Mouse (Mus musculus): Measurements from ENCODE around the gene Hmgb2. TPM values are rescaled to one million over a fixed set of nuclear protein-coding genes. Genes with fewer than 3 reads are reported as not detected.
A peak's percentile ranks its signal among the peaks of the same experiment; 100 is the strongest.

Hmgb2 gene
- total and polyA plus RNA-seq, 2 experiments from 2014 or later = 27.8 to 74.8 TPM

DNA sequence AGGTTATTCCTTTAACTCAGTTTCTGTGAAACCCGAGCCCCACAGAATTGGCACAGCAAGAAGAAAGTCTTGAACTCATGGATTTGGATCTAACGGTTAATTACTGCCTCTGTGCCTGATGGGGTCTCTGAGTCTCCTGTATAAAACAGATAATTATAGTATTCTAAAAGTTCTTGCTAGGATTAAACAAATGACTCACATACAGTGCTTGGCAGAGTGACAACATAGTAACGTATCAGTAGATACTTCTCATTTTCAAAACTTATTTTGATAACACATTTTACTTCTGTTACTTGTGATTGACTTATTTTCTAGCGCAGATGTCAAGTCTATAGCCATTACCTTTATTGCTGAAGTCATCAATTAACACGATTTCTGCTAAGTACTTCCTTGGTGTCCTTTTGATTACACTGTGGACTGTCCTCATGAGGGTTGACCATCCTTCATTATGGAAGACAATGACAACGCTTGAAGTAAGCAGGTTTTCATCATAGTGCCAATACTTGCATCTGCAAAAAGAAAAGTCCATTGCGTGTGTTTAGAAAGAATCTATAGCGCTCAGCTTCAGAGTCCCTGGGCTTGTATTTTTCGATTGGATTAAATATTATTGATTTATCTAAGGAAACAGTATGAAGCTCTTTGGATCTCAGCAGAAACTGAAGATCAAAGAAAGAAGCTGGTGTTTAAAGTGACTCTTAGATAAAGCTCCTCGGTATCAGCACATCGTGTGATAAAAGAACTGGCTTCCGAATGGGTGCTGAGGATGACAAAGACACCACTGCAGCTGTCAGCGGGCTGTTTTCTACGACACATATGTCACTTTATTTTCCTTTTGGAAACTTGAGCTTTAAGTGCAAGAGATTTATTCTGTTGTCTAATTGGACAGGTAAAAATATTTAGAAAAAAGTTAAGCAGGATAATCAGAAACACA, 40.7 kb downstream of the Hmgb2 start:
- no peak for TF ChIP-seq CTCF (IDR thresholded peaks at IDR 0.05; ENCODE audit: low read depth)
- Histone ChIP-seq H3K36me3 (ENCODE audit: insufficient read depth) (no peaks in the 10 kb centered on the region), H3K4me1 (ENCODE audit: insufficient read depth) (no peaks in the 10 kb centered on the region), H3K4me2 (ENCODE audit: low read depth) (no peak overlapping the region), H3K9ac (no peak overlapping the region), H3K27ac (ENCODE audit: low read depth, low read length) (no peak overlapping the region), H3K4me3 (ENCODE audit: low read depth, low read length) (no peak overlapping the region), H3K9me3 (ENCODE audit: low read length) (no peaks in the 10 kb centered on the region), H3K27me3 (ENCODE audit: insufficient read depth, low read length) (no peaks in the 10 kb centered on the region)
- no peak for ATAC-seq
- whole genome bisulfite sequencing = 79% methylated on average over 14 of the region's 14 CpGs
- no peak for DNase-seq

DNA sequence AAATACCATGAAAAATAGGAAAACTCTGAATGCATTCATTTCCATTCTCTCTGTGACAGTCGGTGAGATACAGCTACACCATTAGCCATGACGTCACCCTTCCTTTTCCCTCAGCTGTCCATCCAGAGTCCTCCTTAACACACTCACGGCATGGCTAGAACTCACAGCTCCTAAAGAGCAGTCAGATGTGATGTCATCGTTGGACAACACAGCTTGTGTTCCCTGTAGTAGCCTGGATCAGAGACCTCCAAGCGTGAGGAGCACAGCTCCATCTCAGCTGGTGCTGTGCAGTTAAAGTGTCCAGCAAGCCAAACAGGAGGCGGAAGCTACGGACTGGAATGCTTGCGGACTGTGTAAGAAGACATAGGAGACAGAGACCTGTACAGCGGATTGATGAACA, 49.2 kb downstream of the Hmgb2 start:
- Histone ChIP-seq H3K9me3 (ENCODE audit: low read length) (no peaks in the 10 kb centered on the region), H3K4me3 (ENCODE audit: low read depth, low read length) (no peak overlapping the region), H3K4me1 (ENCODE audit: insufficient read depth) (no peaks in the 10 kb centered on the region), H3K27me3 (ENCODE audit: insufficient read depth, low read length) (no peaks in the 10 kb centered on the region), H3K27ac (ENCODE audit: low read depth, low read length) (no peak overlapping the region), H3K36me3 (ENCODE audit: insufficient read depth) (no peaks in the 10 kb centered on the region), H3K4me2 (ENCODE audit: low read depth) (no peak overlapping the region), H3K9ac (no peak overlapping the region)
- no peak for ATAC-seq
- TF ChIP-seq CTCF (IDR thresholded peaks at IDR 0.05; ENCODE audit: low read depth) = no peak
- WGBS = 87% methylated on average over 9 of the region's 9 CpGs
- DNase-seq = no peak

DNA sequence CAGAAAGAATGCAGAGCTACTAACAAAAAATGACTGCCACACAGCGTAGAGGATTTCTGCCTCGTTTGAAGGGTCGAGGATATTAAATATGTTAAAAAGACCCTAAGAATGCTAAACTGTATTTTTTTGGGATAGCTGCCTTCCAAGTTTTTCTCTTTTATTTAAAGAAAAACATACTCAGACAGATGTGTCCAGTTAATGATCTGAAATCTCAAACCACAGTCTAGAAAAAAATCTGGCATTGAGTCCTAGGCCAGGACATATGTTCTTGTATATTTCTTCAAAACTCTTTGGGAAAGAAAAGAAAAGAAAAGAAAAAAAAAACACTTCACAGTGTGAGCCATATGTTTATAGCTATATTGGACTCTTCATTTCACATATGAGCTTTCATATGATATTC, 51.0 kb downstream of the Hmgb2 start:
- WGBS = 78% methylated on average over 3 of the region's 3 CpGs
- Histone ChIP-seq H3K9ac (no peak overlapping the region), H3K4me3 (ENCODE audit: low read depth, low read length) (no peak overlapping the region), H3K27me3 (ENCODE audit: insufficient read depth, low read length) (no peaks in the 10 kb centered on the region), H3K9me3 (ENCODE audit: low read length) (no peaks in the 10 kb centered on the region), H3K4me1 (ENCODE audit: insufficient read depth) (0 out of 2 replicates have a peak, but pooled peaks cover 6% of the 10 kb centered on the region), H3K4me2 (ENCODE audit: low read depth) (no peak overlapping the region), H3K36me3 (ENCODE audit: insufficient read depth) (no peaks in the 10 kb centered on the region), H3K27ac (ENCODE audit: low read depth, low read length) (no peak overlapping the region)
- no peak for TF ChIP-seq CTCF (IDR thresholded peaks at IDR 0.05; ENCODE audit: low read depth)
- DNase-seq (no peak), ATAC-seq (peak; percentile 10; the same call in 1 of the 2 replicates)

DNA sequence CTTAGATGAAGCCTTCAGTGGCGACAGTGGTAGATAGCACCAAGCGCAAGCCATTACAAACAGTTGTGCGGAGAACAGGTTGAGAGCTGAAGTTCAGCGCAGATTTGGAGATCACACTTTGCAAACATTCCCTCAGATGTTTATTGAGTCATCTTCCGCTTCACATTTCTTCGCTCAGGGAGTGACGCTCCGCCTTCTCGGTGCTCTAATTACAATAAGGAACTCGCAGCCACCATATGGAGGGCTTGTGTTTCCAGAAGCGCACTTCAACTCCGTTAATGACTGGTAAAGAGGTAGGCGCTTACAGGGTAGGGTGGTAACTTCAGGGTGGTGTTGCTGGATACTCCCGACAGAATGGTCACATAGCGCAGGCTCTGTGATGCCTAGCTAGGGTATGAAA, 52.0 kb downstream of the Hmgb2 start:
- no peak overlapping the region for H3K4me2 ChIP-seq (ENCODE audit: low read depth)
- H3K4me3 ChIP-seq (ENCODE audit: low read depth, low read length) = no peak overlapping the region
- H3K27me3 ChIP-seq (ENCODE audit: insufficient read depth, low read length) = no peaks in the 10 kb centered on the region
- ATAC-seq = 0 out of 2 replicates have a peak, but pooled peaks have one; percentile 19
- H3K9ac ChIP-seq = no peak overlapping the region
- no peak overlapping the region for H3K27ac ChIP-seq (ENCODE audit: low read depth, low read length)
- DNase-seq = no peak
- H3K9me3 ChIP-seq (ENCODE audit: low read length) = no peaks in the 10 kb centered on the region
- H3K4me1 ChIP-seq (ENCODE audit: insufficient read depth) = 0 out of 2 replicates have a peak, but pooled peaks cover 6% of the 10 kb centered on the region
- TF ChIP-seq CTCF (IDR thresholded peaks at IDR 0.05; ENCODE audit: low read depth) = no peak
- no peaks in the 10 kb centered on the region for H3K36me3 ChIP-seq (ENCODE audit: insufficient read depth)
- WGBS = 86% methylated on average over 15 of the region's 15 CpGs

DNA sequence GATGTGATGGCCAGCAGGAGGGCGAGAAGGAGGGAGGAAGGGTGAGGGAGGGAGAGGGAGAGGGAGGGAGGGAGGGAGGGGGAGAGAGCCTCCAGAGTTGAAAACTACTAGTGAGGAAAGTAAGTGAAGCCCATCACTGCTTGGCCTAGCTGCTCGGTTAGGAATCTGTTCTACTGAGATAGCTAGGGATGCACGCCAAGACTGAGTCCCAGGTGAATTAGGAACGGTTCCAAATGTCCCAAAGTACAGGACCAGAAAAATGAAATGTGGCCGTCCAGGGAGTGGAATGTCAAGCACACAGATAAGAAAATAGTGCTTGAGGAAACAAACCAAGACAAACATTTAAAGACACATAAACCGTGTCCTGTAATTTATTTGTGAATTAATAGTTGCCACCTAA, 53.3 kb downstream of the Hmgb2 start:
- Histone ChIP-seq H3K27ac (ENCODE audit: low read depth, low read length) (no peak overlapping the region), H3K4me3 (ENCODE audit: low read depth, low read length) (no peak overlapping the region), H3K36me3 (ENCODE audit: insufficient read depth) (no peaks in the 10 kb centered on the region), H3K27me3 (ENCODE audit: insufficient read depth, low read length) (no peaks in the 10 kb centered on the region), H3K9me3 (ENCODE audit: low read length) (no peaks in the 10 kb centered on the region), H3K4me1 (ENCODE audit: insufficient read depth) (0 out of 2 replicates have a peak, but pooled peaks cover 6% of the 10 kb centered on the region), H3K4me2 (ENCODE audit: low read depth) (no peak overlapping the region), H3K9ac (no peak overlapping the region)
- ATAC-seq = no peak
- TF ChIP-seq CTCF (IDR thresholded peaks at IDR 0.05; ENCODE audit: low read depth) = no peak
- no peak for DNase-seq
- 87% methylated on average over 6 of the region's 6 CpGs for WGBS

Other genes with a start within 250 kb of the Hmgb2 start
- gene Hand2, start 190.9 kb upstream of the Hmgb2 start, total RNA-seq (2014; rRNA removed) = not detected in 2 replicates
- not detected in 2 replicates for gene Hand2, start 190.9 kb upstream of the Hmgb2 start, polyA plus RNA-seq (2015; fragmentation: Nextera tagmentation; extraction: Ambion mirVana)
- 15.4 and 20.4 TPM in 2 replicates for gene Scrg1, start 56.0 kb upstream of the Hmgb2 start, total RNA-seq (2014; rRNA removed)
- 39.8 and 44.4 TPM in 2 replicates for gene Scrg1, start 56.0 kb upstream of the Hmgb2 start, polyA plus RNA-seq (2015; fragmentation: Nextera tagmentation; extraction: Ambion mirVana)
- 28.4 and 42.0 TPM in 2 replicates for gene Sap30, start 24.0 kb upstream of the Hmgb2 start, total RNA-seq (2014; rRNA removed)
- 29.0 and 41.5 TPM in 2 replicates for gene Sap30, start 24.0 kb upstream of the Hmgb2 start, polyA plus RNA-seq (2015; fragmentation: Nextera tagmentation; extraction: Ambion mirVana)
- 7.2 and 8.0 TPM in 2 replicates for gene Galnt7, start 141.1 kb downstream of the Hmgb2 start, total RNA-seq (2014; rRNA removed)
- gene Galnt7, start 141.1 kb downstream of the Hmgb2 start, polyA plus RNA-seq (2015; fragmentation: Nextera tagmentation; extraction: Ambion mirVana) = 4.0 and 5.3 TPM in 2 replicates